Mouse (Mus musculus): ENCODE measurements at regions not wholly inside any gene's neighbourhood (a gene's known extent, or its start where the extent isn't known, plus 50 kb on each side); places are given as distances from the start of the nearest gene placed in this dataset.

- intact Hi-C loops (cut with DNase I), result no loop called here
- no peak for DNase-seq (ENCODE audit: extremely low spot score in 1 of 2, low spot score in 2 of 2)
These were observed 57.8 kb upstream of the Zfand5 start for GRCm38 (mm10) chr19:21214253-21214652.

GRCm38 (mm10) chr19:21193461-21193860 is 78.6 kb upstream of the Zfand5 start:
- intact Hi-C loops (cut with DNase I), result no loop called here

GRCm38 (mm10) chr19:21192576-21192975 is 79.5 kb upstream of the Zfand5 start:
- intact Hi-C loops (cut with DNase I), result no loop called here
- DNase-seq (ENCODE audit: extremely low spot score in 1 of 2, low spot score in 2 of 2), result no peak

More at GRCm38 (mm10) chr19:21193461-21193860, 78.6 kb upstream of the Zfand5 start:
- DNase-seq (ENCODE audit: extremely low spot score in 1 of 2, low spot score in 2 of 2), result no peak

GRCm38 (mm10) chr19:21189216-21189615 is 82.9 kb upstream of the Zfand5 start:
- intact Hi-C loops (cut with DNase I), result no loop called here
- no peak for DNase-seq (ENCODE audit: extremely low spot score in 1 of 2, low spot score in 2 of 2)

- DNase-seq (ENCODE audit: extremely low spot score in 1 of 2, low spot score in 2 of 2), result no peak
- intact Hi-C loops (cut with DNase I), result no loop called here
These were observed 85.4 kb upstream of the Zfand5 start for GRCm38 (mm10) chr19:21186656-21187055.

GRCm38 (mm10) chr19:21186016-21186415 is 86.1 kb upstream of the Zfand5 start:
- no peak for DNase-seq (ENCODE audit: extremely low spot score in 1 of 2, low spot score in 2 of 2)
- intact Hi-C loops (cut with DNase I), result no loop called here

GRCm38 (mm10) chr19:21183028-21183427 is 89.0 kb upstream of the Zfand5 start:
- DNase-seq (ENCODE audit: extremely low spot score in 1 of 2, low spot score in 2 of 2), result no peak
- intact Hi-C loops (cut with DNase I), result no loop called here

- intact Hi-C loops (cut with DNase I), result no loop called here
- DNase-seq (ENCODE audit: extremely low spot score in 1 of 2, low spot score in 2 of 2), result no peak
These were observed 92.2 kb upstream of the Zfand5 start for GRCm38 (mm10) chr19:21179886-21180285.

GRCm38 (mm10) chr19:21175426-21175831 is 96.6 kb upstream of the Zfand5 start:
- intact Hi-C loops (cut with DNase I), result no loop called here
- no peak for DNase-seq (ENCODE audit: extremely low spot score in 1 of 2, low spot score in 2 of 2)

- intact Hi-C loops (cut with DNase I), result no loop called here
- no peak for DNase-seq (ENCODE audit: extremely low spot score in 1 of 2, low spot score in 2 of 2)
These were observed 97.4 kb upstream of the Zfand5 start for GRCm38 (mm10) chr19:21174636-21175035.

- intact Hi-C loops (cut with DNase I), result no loop called here
- no peak for DNase-seq (ENCODE audit: extremely low spot score in 1 of 2, low spot score in 2 of 2)
These were observed 98.1 kb upstream of the Zfand5 start for GRCm38 (mm10) chr19:21173896-21174483.

GRCm38 (mm10) chr19:21171191-21171590 is 100.9 kb upstream of the Zfand5 start:
- intact Hi-C loops (cut with DNase I), result no loop called here
- DNase-seq (ENCODE audit: extremely low spot score in 1 of 2, low spot score in 2 of 2), result no peak

GRCm38 (mm10) chr19:21170785-21171184 is 101.3 kb upstream of the Zfand5 start:
- intact Hi-C loops (cut with DNase I), result no loop called here
- no peak for DNase-seq (ENCODE audit: extremely low spot score in 1 of 2, low spot score in 2 of 2)

GRCm38 (mm10) chr19:21166939-21167338 is 105.1 kb upstream of the Zfand5 start:
- intact Hi-C loops (cut with DNase I), result no loop called here
- no peak for DNase-seq (ENCODE audit: extremely low spot score in 1 of 2, low spot score in 2 of 2)

- DNase-seq (ENCODE audit: extremely low spot score in 1 of 2, low spot score in 2 of 2), result no peak
- intact Hi-C loops (cut with DNase I), result no loop called here
These were observed 105.6 kb upstream of the Zfand5 start for GRCm38 (mm10) chr19:21166465-21166860.

- intact Hi-C loops (cut with DNase I), result no loop called here
- no peak for DNase-seq (ENCODE audit: extremely low spot score in 1 of 2, low spot score in 2 of 2)
These were observed 106.2 kb upstream of the Zfand5 start for GRCm38 (mm10) chr19:21165763-21166464.

- no peak for DNase-seq (ENCODE audit: extremely low spot score in 1 of 2, low spot score in 2 of 2)
- intact Hi-C loops (cut with DNase I), result no loop called here
These were observed 108.1 kb upstream of the Zfand5 start for GRCm38 (mm10) chr19:21163978-21164377.

- DNase-seq (ENCODE audit: extremely low spot score in 1 of 2, low spot score in 2 of 2), result no peak
- intact Hi-C loops (cut with DNase I), result no loop called here
These were observed 111.1 kb upstream of the Zfand5 start for GRCm38 (mm10) chr19:21160946-21161345.

- intact Hi-C loops (cut with DNase I), result no loop called here
These were observed 112.6 kb upstream of the Zfand5 start for GRCm38 (mm10) chr19:21159189-21160137.

GRCm38 (mm10) chr19:21154162-21154561 is 117.9 kb upstream of the Zfand5 start:
- DNase-seq (ENCODE audit: extremely low spot score in 1 of 2, low spot score in 2 of 2), result no peak
- intact Hi-C loops (cut with DNase I), result no loop called here

More at GRCm38 (mm10) chr19:21159189-21160137, 112.6 kb upstream of the Zfand5 start:
- no peak for DNase-seq (ENCODE audit: extremely low spot score in 1 of 2, low spot score in 2 of 2)
